Mouse (Mus musculus) spleen, embryonic (tissue): Measurements from ENCODE around the gene 2210017I01Rik.

ENCODE experiments used
- CTCF ChIA-PET: fragments of 350-600 bp; sonication (Branson Sonifier 250); formaldehyde crosslinking; loops from one replicate; lab custom pipeline; 2022; lab: Charles Lee

2210017I01Rik gene

GRCm38 (mm10) chr3:92565418-92565817 lies 41.9 kb downstream of the 2210017I01Rik start:
- CTCF ChIA-PET, result no interaction called here
